Mouse (Mus musculus) megakaryocyte progenitor cell, adult 5-6 weeks (primary cell): ENCODE data around the gene Gm10073. TPM values are rescaled to one million over a fixed set of nuclear protein-coding genes. Genes with fewer than 3 reads are reported as not detected.

Experiments used
- ATAC-seq: replicated peaks from 2 replicates; pipeline ENCODE4 v1.8.0; 2016; ENCODE audit warnings: mild to moderate bottlenecking, moderate TSS enrichment, inconsistent platforms; ENCODE audit not compliant: poor library complexity
- total RNA-seq, 2 experiments: library from RNA; stranded (forward) in 1 of 2; stranded (reverse) in 1 of 2; fragments of 157-497, 149-512 nt in 1 of 2; fragments of 200-1000 nt in 1 of 2; gene quantifications; 2 replicates each; pipeline versions ENCODE4 v1.2.3 to v1.2.4; 2015 to 2017

Gene Gm10073
- total RNA-seq, 2 experiments from 2014 or later: 9.5 to 111 TPM

DNA sequence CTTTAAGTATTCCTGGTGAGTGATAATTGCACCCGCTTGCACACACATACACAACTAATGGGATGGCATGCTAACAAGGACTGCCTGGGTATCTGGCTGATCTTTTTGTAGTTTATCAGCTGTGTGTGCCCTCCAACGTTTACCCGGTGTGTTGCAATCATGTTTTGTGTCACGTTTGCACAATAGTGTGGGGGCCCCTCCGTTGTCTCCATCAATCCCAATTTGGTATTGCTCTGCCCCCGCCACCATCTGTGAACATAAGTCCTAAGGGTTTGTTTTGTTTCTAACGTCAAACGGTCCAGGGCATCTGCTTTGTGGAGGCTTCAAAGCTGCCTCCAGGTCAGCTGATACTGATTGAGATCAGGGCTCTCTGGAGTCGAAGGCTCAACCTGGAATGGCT, 13.4 kb downstream of the Gm10073 start:
- ATAC-seq: peak; percentile 39

DNA sequence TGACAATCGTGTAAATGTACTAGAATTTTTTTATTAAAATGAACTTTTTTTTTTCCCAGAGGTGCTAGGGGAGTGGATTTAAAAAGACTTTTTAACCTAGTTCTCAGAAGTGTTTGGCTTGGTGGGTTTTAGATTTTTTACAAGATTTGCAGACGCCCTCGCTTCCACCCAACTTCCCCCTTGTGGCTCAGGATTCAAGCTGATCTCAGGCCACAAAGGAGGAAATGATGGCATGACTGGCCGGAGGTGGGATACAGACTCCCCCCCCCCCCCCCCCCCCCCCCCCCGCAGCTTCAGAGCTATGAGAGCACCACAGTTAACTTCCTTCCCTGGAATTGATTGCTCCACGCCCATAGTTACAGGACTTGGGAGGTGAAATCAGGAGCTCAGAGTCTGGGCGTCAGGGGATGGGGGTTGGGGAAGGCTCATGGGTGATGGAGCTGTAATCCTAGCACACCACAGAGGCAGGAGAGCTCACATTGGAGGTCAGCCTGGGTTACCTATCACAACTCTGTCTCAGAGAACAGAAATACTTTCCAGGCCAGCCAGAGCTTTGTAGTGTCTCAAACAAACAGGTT, 17.1 kb downstream of the Gm10073 start:
- peak; percentile 65 for ATAC-seq

DNA sequence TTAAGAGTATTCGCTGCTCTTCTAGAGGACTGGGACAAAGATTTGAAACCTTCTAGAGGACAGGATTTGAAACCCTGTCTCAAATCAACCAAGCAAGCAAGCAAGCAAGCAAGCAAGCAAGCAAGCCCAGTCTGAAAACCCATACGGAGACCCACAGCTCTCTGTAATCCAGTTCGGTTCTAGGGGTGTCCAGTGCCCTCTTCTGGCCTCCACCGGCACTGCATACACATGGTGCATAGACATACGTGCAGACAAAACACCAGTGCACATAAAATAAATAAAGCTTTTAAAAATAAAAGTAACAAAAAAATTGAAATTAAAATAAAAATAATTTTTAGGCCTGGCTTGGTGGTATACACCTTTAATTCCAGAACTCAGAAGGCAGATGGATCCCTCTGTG, 19.2 kb downstream of the Gm10073 start:
- ATAC-seq: no peak

GRCm38 (mm10) chr8:106550906-106551305, 22.4 kb downstream of the Gm10073 start:
- no peak for ATAC-seq

- ATAC-seq: no peak
Measured at GRCm38 (mm10) chr8:106548366-106548936, 24.8 kb downstream of the Gm10073 start.

DNA sequence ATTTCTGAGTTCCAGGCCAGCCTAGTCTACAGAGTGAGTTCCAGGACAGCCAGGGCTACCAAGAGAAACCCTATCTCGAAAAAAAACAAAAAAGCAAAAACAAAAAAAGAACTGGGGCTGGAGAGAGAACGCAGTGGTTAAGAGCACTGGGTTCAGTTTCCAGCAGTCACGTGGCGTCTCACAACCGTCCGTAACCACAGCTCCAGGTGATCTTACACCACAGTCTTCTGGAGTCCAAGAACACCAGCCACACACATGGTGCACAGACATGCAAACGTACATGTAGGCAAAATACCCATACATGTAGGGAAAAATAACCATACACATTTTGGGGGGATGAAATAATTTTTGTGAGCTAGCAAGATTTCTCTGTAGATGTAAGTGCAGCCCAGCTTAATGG, 26.5 kb downstream of the Gm10073 start:
- 0 out of 2 replicates have a peak, but pooled peaks have one; percentile 34 for ATAC-seq

- ATAC-seq: peak; percentile 46; the same call in 1 of the 2 replicates
Measured at GRCm38 (mm10) chr8:106545149-106545548, 28.1 kb downstream of the Gm10073 start.

- no peak for ATAC-seq
Measured at GRCm38 (mm10) chr8:106543043-106543442, 30.2 kb downstream of the Gm10073 start.

DNA sequence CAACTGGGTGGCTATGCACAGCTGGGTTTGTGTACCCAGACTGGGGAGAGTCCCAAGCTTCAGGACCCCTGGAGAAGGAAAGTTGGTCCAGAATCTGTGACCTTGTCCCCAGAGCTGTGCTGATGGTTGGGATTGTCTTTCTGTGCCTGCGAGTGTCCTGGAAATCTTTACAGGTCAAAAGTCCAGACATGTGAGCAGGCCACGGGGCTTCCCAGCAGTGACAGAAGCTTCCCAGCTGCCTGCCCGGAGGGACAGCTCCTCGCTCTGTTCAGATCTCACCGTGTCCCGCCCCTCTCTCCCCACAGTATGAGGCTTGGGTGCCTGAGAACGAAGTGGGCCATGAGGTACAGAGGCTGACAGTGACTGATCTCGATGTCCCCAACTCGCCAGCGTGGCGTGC, 32.3 kb downstream of the Gm10073 start:
- no peak for ATAC-seq

GRCm38 (mm10) chr8:106539193-106539592, 34.1 kb downstream of the Gm10073 start:
- no peak for ATAC-seq

GRCm38 (mm10) chr8:106535448-106535847, 37.8 kb downstream of the Gm10073 start:
- peak; percentile 81 for ATAC-seq

DNA sequence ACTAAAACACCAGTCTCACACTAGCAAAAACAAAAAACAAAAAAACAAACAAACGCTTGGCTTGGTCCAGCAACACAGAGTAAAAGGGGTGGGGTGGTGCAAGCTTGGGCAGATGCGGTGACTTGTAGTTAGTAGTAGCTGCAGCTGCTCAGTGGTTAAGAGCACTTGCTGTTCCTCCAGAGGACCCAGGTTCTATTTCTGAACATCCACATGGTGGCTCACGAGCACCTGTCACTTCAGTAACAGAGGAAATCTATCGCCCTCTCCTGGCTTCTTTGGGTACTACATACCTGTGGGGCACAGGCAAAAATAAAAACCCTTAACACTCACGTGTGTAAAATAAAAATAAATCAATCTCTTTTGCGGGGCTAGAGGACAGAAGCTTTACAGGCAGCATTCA, 38.8 kb downstream of the Gm10073 start:
- ATAC-seq: peak; percentile 94

GRCm38 (mm10) chr8:106533709-106534108, 39.6 kb downstream of the Gm10073 start:
- 0 out of 2 replicates have a peak, but pooled peaks have one; percentile 23 for ATAC-seq

- ATAC-seq: no peak
Measured at GRCm38 (mm10) chr8:106530566-106530965, 42.7 kb downstream of the Gm10073 start.

GRCm38 (mm10) chr8:106529885-106530482, 43.3 kb downstream of the Gm10073 start:
- ATAC-seq: no peak

GRCm38 (mm10) chr8:106528596-106529249, 44.5 kb downstream of the Gm10073 start:
- no peak for ATAC-seq

GRCm38 (mm10) chr8:106527241-106528036, 45.8 kb downstream of the Gm10073 start:
- ATAC-seq: peak; percentile 46; the same call in 1 of the 2 replicates

DNA sequence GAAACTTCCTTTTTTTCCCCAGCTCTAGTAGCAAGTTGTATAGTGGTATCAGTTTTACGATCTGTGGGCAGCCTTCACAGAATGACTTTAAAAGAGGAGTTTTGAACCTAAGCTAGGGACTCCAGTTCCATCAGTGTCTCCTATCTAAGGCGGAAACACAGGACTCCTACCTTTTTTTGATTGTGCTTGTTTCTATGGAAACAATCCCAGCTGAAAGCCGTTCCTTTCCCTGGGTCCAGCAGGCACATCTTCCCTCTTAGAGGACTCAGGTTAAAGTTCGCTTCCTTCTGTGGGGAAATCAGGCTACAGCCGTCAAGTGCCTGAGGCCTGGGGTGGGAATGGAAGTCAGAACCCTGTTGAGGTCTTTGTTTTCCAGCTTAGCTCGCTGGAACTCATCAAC, 46.5 kb downstream of the Gm10073 start:
- no peak for ATAC-seq
